Mouse (Mus musculus) embryonic facial prominence, embryonic 15.5 days (tissue): Measurements from ENCODE around the gene Mreg. TPM values are rescaled to one million over a fixed set of nuclear protein-coding genes. Genes with fewer than 3 reads are reported as not detected.
"Not testable (repeated sequence)": the region's sequence is repeated elsewhere in the genome, so short reads cannot be mapped to it uniquely, and the experiment has no call there.

ENCODE experiments used
- ATAC-seq: fragments of 200-750 bp; cut with Nextera tagmentation; 2 replicates; pipeline ENCODE4 v1.8.0; 2017; ENCODE audit warnings: low read depth, moderate TSS enrichment; ENCODE audit not compliant: insufficient number of reproducible peaks, low FRiP score, low TSS enrichment
- H3K27ac ChIP-seq: fragments of 300-500 bp; sonication (generic); replicated peaks from 2 replicates; pipeline ENCODE4 v1.5.1; 2015; ENCODE audit warnings: mild to moderate bottlenecking, inconsistent platforms
- H3K27me3 ChIP-seq: fragments of 300-500 bp; sonication (generic); 2 replicates; pipeline ENCODE4 v1.6.1; 2015; ENCODE audit warnings: inconsistent platforms
- H3K36me3 ChIP-seq: fragments of 300-500 bp; sonication (generic); 2 replicates; pipeline ENCODE4 v1.6.1; 2015; ENCODE audit warnings: mild to moderate bottlenecking, inconsistent platforms
- H3K4me1 ChIP-seq: fragments of 300-500 bp; sonication (generic); 2 replicates; pipeline ENCODE4 v1.6.1; 2015; ENCODE audit warnings: inconsistent platforms
- H3K4me2 ChIP-seq: fragments of 300-500 bp; sonication (generic); replicated peaks from 2 replicates; pipeline ENCODE4 v1.6.1; 2015; ENCODE audit warnings: mild to moderate bottlenecking, inconsistent platforms
- H3K4me3 ChIP-seq: fragments of 300-500 bp; sonication (generic); replicated peaks from 2 replicates; pipeline ENCODE4 v1.5.1; 2015; ENCODE audit warnings: mild to moderate bottlenecking, inconsistent platforms
- H3K9ac ChIP-seq: fragments of 300-500 bp; sonication (generic); 2 replicates; pipeline ENCODE4 v1.6.1; 2015; ENCODE audit warnings: inconsistent platforms
- H3K9me3 ChIP-seq: fragments of 300-500 bp; sonication (generic); replicated peaks from 2 replicates; pipeline ENCODE4 v1.6.1; 2016; ENCODE audit warnings: inconsistent platforms
- WGBS: fragments of 180-500 bp; shearing (Covaris S2); methylation state at CpG from one replicate; pipeline ENCODE4 v1.1.7; 2015; 5-methylcytosine and 5-hydroxymethylcytosine counted together
- polyA plus RNA-seq: library from polyadenylated mRNA; unstranded; fragments of >200 nt; fragmentation: Nextera tagmentation; extraction: Ambion mirVana; gene quantifications from 2 replicates; pipeline ENCODE4 v1.2.1, GENCODE M21; 2015

Mreg gene
- polyA plus RNA-seq, 1 experiment from 2014 or later = 10.4 TPM

GRCm38 (mm10) chr1:72243656-72244316 lies 31.7 kb upstream of the Mreg start:
- ATAC-seq = peak; percentile 96
- H3K36me3 ChIP-seq = no peaks in the 10 kb centered on the region
- under 1% methylated on average over 46 of the region's 47 CpGs for WGBS
- no peaks in the 10 kb centered on the region for H3K4me1 ChIP-seq
- H3K4me2 ChIP-seq = peak overlapping the region; percentile 61
- peak overlapping the region; percentile 62 for H3K9ac ChIP-seq
- H3K4me3 ChIP-seq = peak overlapping the region; percentile 50
- H3K27ac ChIP-seq = peak overlapping the region; percentile 99
- no peaks in the 10 kb centered on the region for H3K9me3 ChIP-seq
- no peaks in the 10 kb centered on the region for H3K27me3 ChIP-seq

GRCm38 (mm10) chr1:72242581-72243143 lies 30.6 kb upstream of the Mreg start:
- no peak for ATAC-seq
- Histone ChIP-seq H3K9ac (no peak overlapping the region), H3K27ac (no peak overlapping the region), H3K4me1 (peaks cover 4% of the 10 kb centered on the region; the same call in 1 of the 2 replicates), H3K4me3 (no peak overlapping the region), H3K27me3 (no peaks in the 10 kb centered on the region), H3K9me3 (no peaks in the 10 kb centered on the region), H3K4me2 (no peak overlapping the region), H3K36me3 (no peaks in the 10 kb centered on the region)
- WGBS = 78% methylated on average over 5 of the region's 5 CpGs

GRCm38 (mm10) chr1:72239113-72239512 lies 27.0 kb upstream of the Mreg start:
- not testable (repeated sequence) for H3K36me3 ChIP-seq, H3K9ac ChIP-seq, H3K27me3 ChIP-seq, H3K9me3 ChIP-seq, H3K4me1 ChIP-seq, H3K27ac ChIP-seq, ATAC-seq, H3K4me3 ChIP-seq, H3K4me2 ChIP-seq
- 78% methylated on average over 3 of the region's 3 CpGs for WGBS

- H3K4me2 ChIP-seq = peak overlapping the region; percentile 38; the same call in 1 of the 2 replicates
Observed at GRCm38 (mm10) chr1:72238016-72238580, 26.0 kb upstream of the Mreg start.

GRCm38 (mm10) chr1:72237007-72237775 lies 25.1 kb upstream of the Mreg start:
- peak overlapping the region; percentile 29 for H3K4me3 ChIP-seq
- no peaks in the 10 kb centered on the region for H3K9me3 ChIP-seq
- ATAC-seq = peak; percentile 34; the same call in 1 of the 2 replicates
- no peaks in the 10 kb centered on the region for H3K27me3 ChIP-seq
- H3K36me3 ChIP-seq = no peaks in the 10 kb centered on the region
- no peak overlapping the region for H3K9ac ChIP-seq
- WGBS = 2% methylated on average over 13 of the region's 13 CpGs
- H3K27ac ChIP-seq = no peak overlapping the region
- peak overlapping the region; percentile 38 for H3K4me2 ChIP-seq
- H3K4me1 ChIP-seq = peaks cover 5% of the 10 kb centered on the region; the same call in 1 of the 2 replicates

More at GRCm38 (mm10) chr1:72238016-72238580, 26.0 kb upstream of the Mreg start:
- no peak overlapping the region for H3K4me3 ChIP-seq
- no peaks in the 10 kb centered on the region for H3K36me3 ChIP-seq
- 51% methylated on average over 10 of the region's 10 CpGs for WGBS
- H3K27me3 ChIP-seq = no peaks in the 10 kb centered on the region
- no peaks in the 10 kb centered on the region for H3K9me3 ChIP-seq
- no peak for ATAC-seq
- peak overlapping the region; percentile 39; the same call in 1 of the 2 replicates for H3K27ac ChIP-seq
- H3K4me1 ChIP-seq = peaks cover 5% of the 10 kb centered on the region; the same call in 1 of the 2 replicates
- no peak overlapping the region for H3K9ac ChIP-seq

GRCm38 (mm10) chr1:72236363-72237006 lies 24.4 kb upstream of the Mreg start:
- WGBS = under 1% methylated on average over 37 of the region's 50 CpGs
- not testable (repeated sequence) for H3K4me1 ChIP-seq
- ATAC-seq = peak; percentile 90

GRCm38 (mm10) chr1:72232592-72232991 lies 20.5 kb upstream of the Mreg start:
- H3K9ac ChIP-seq, H3K36me3 ChIP-seq, H3K4me1 ChIP-seq, H3K4me2 ChIP-seq, H3K27me3 ChIP-seq, H3K4me3 ChIP-seq, ATAC-seq, H3K9me3 ChIP-seq, H3K27ac ChIP-seq: not testable (repeated sequence)
- WGBS = 80% methylated on average over 10 of the region's 10 CpGs

More at GRCm38 (mm10) chr1:72236363-72237006, 24.4 kb upstream of the Mreg start:
- peak overlapping the region; percentile 41 for H3K9ac ChIP-seq
- H3K4me3 ChIP-seq = peak overlapping the region; percentile 58
- H3K27me3 ChIP-seq, H3K36me3 ChIP-seq, H3K9me3 ChIP-seq: not testable (repeated sequence)
- H3K27ac ChIP-seq = peak overlapping the region; percentile 90
- H3K4me2 ChIP-seq = peak overlapping the region; percentile 70

- WGBS = 29% methylated on average over 3 of the region's 3 CpGs
- no peak overlapping the region for H3K9ac ChIP-seq
- no peaks in the 10 kb centered on the region for H3K36me3 ChIP-seq
- no peaks in the 10 kb centered on the region for H3K9me3 ChIP-seq
- no peak overlapping the region for H3K27ac ChIP-seq
- no peak overlapping the region for H3K4me3 ChIP-seq
- no peak for ATAC-seq
- no peak overlapping the region for H3K4me2 ChIP-seq
- H3K27me3 ChIP-seq = peaks cover 6% of the 10 kb centered on the region; the same call in 1 of the 2 replicates
- H3K4me1 ChIP-seq = 0 out of 2 replicates have a peak, but pooled peaks cover 4% of the 10 kb centered on the region
Observed at GRCm38 (mm10) chr1:72228974-72229373, 16.9 kb upstream of the Mreg start.

GRCm38 (mm10) chr1:72227546-72227945 lies 15.4 kb upstream of the Mreg start:
- H3K4me2 ChIP-seq = no peak overlapping the region
- WGBS = 87% methylated on average over 5 of the region's 5 CpGs
- ATAC-seq = no peak
- H3K9me3 ChIP-seq = no peaks in the 10 kb centered on the region
- no peaks in the 10 kb centered on the region for H3K36me3 ChIP-seq
- H3K27ac ChIP-seq = no peak overlapping the region
- no peak overlapping the region for H3K9ac ChIP-seq
- peaks cover 10% of the 10 kb centered on the region; the same call in 1 of the 2 replicates for H3K27me3 ChIP-seq
- 0 out of 2 replicates have a peak, but pooled peaks cover 4% of the 10 kb centered on the region for H3K4me1 ChIP-seq
- H3K4me3 ChIP-seq = no peak overlapping the region

- Histone ChIP-seq H3K9me3 (no peaks in the 10 kb centered on the region), H3K9ac (no peak overlapping the region), H3K27me3 (peaks cover 10% of the 10 kb centered on the region; the same call in 1 of the 2 replicates), H3K27ac (no peak overlapping the region), H3K4me2 (no peak overlapping the region), H3K4me1 (0 out of 2 replicates have a peak, but pooled peaks cover 4% of the 10 kb centered on the region), H3K36me3 (no peaks in the 10 kb centered on the region), H3K4me3 (no peak overlapping the region)
- no peak for ATAC-seq
- WGBS = 34% methylated on average over 4 of the region's 4 CpGs
Observed at GRCm38 (mm10) chr1:72226887-72227481, 14.9 kb upstream of the Mreg start.
